Mouse (Mus musculus) T-helper 2 cell (primary cell): ENCODE results near the gene Gm49403.

ENCODE experiments used
- in situ Hi-C: fragments of 300-600 bp; cut with MboI, MseI; formaldehyde crosslinking; loops from one replicate; pipeline ENCODE4 v1.15.1; 2025; ENCODE audit warnings: high pct_unique_total_duplicates

Gene Gm49403

GRCm38 (mm10) chr19:8871267-8872186 lies 12.2 kb upstream of the Gm49403 start, which contains the start of gene Ubxn1:
Gene Ubxn1, plus strand, starts transcription at chr19:8871496.
- in situ Hi-C loops, result no loop called here

DNA sequence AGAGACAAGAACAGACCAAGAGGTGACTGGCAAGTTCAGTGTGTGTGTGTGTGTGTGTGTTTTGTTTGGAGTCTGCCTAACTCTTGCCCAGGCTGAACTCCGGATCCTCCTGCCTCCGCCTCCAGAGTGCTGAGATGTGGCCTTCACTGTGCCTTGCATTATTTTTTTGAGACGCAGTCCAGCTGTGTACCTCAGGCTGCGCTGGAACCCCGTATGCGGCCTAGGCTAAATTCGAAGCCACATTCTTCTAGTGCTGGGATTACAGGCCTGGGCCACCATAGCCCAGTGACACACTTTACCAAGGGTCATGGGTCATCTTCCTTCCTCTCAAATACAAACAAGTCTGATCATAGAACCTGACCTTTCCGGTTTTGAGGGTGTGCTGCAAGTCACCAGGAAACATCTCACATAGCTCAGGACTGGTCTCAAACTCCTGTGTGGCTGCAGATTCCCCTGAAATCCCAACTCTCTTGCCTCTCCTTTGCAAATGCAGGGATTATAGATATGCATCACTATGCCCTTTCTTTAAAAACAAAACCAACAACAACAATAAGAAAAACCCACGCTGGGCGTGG lies 11.4 kb upstream of the Gm49403 start:
- in situ Hi-C loops, result no loop called here

DNA sequence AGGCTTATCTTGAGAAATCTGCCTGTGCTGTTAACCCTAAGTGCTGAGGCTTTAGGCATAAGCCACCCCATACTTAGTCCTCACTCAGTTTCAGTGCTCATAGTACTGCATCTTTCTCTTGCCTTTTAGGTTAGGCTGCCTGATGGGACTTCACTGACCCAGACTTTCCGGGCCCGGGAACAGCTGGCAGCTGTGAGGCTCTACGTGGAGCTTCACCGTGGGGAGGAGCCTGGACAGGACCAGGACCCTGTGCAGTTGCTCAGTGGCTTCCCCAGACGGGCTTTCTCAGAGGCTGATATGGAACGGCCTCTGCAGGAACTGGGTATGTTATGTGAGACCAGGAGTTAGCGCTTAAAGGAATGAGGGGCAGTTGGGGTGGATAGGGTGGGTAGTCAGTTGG lies 8.7 kb upstream of the Gm49403 start:
- in situ Hi-C loops, result no loop called here

GRCm38 (mm10) chr19:8880311-8881033 lies 3.3 kb upstream of the Gm49403 start, which contains the start of gene Uqcc3:
Gene Uqcc3, minus strand, starts transcription at chr19:8880923.
- in situ Hi-C loops, result no loop called here

- in situ Hi-C loops, result no loop called here
These were observed 2.7 kb upstream of the Gm49403 start for GRCm38 (mm10) chr19:8881034-8881392.

DNA sequence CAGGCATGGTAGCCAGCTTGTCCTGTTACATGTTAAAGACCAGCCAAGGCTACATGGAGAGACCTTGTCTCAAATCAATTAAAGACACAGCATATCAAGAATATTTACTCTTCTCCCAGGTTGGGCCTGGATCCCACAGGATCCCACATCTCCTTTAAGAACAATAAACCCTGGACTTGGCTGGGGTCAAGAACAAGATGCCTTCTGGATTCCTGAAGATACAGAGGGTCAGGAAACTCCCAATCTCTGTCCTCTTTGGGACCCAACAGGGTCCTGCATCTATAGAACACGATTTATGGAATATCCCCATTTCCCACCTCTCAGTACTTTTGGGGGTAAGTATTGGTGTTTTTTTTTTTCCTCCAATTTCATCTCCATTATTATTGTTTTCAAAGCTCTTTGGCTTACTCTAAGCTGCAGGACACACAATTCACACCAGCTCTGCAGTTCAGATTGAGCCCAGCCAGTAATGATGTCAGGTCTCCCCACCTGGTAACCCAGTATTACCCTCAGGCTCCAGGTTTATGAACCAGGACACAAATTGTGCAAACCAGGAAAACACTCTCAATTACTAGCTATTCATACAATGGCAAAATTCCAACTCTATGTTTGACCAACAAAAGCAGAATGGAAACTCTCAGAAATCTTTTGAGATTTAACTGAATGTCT lies 3.3 kb downstream of the Gm49403 start:
- in situ Hi-C loops, result no loop called here

DNA sequence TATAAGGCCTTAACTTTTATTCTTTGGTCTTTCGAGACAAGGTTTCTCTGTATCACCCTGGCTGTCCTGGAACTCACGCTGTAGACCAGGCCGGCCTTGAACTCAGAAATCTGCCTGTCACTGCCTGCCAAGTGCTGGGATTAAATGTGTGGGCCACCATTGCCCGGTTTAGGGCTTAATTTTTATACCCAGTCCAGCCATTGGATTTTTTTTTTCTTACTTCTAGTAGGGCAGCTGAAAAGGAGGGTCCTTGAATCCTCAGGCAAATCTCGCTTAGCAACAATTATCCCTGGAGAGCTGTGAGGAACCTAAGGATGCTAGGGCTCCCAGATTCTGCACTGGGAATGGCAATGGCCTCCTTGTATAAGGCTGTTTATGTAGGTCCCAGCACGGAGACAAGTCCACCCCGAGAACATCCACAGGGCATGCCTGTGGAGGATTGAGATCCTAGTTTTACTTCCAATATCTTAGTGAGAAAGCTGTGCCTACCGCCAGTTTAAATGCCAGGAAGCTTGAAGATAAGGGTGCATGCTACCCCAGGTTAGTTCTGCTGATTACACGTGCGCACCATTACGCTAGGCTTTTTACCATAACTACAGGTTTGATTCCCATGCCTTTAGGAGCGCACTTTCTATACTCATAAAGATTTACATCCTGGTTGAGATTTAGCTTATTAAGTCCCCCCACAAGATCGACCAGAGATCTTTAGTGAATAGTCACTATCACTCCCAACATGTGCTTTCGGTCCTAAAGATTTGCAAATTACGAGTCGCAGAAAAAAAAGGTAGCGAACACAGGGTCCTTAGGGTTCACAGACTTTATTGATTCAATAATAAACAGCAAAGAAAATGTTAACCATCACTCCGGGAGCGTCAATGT lies 4.1 kb downstream of the Gm49403 start:
- in situ Hi-C loops, result no loop called here

- in situ Hi-C loops, result no loop called here
These were observed 5.0 kb downstream of the Gm49403 start, which contains the start of the genes 1810009A15Rik and Gm49416 for GRCm38 (mm10) chr19:8888511-8889385. Gene 1810009A15Rik, plus strand, starts transcription at chr19:8888853. Gene Gm49416, plus strand, starts transcription at chr19:8888926.

DNA sequence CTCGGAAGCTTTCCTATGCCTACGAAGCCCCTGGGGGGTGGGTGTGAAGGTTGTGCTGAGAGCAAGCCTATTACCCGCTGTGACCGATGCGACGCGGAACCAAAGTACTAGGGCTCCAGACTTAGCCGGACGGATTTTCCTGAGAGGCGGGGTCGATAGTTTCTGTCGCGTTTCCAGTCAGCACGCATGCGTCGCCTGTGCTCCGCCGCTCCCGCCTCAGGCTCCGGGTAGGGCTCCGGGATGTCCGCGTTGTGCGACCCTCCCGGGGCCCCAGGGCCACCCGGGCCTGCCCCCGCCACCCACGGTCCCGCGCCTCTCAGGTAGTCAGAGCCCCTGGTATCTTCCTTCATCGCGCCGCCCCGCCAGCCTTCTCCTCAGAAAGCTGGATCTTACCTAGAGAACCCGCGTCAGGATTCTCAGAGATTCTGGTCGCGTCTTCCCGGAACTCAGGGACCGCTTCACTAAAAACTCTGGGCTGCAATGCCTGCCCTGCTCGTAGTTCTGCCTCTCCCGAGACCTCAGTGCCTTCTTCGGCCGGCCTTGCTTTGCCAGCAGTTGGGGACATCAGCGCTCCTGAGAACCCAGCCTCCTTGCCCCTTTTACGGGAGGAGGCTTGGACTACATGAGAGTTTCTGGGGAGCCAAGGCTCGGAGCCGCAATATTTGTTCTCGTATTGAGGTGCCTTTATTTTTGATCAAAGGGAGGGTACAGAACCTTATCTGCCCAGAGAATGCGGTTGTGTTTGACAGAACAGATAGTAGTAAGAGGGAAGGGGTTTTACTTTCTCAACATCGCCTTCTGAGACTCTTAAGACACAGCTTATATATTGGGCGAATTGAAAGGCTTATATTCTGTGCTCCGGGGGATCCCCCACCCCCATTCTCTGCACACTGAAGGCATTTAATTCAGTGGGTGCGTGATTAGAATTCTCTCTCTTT lies 9.4 kb downstream of the Gm49403 start, which contains the start of gene Ints5:
Gene Ints5 (plus strand): TSS at position 177 of the 938 bp plus-strand sequence.
- in situ Hi-C loops, result no loop called here

- in situ Hi-C loops, result loop anchor here (5.0 kb wide), 1 partner anchor 47 kb away; the partner anchor contains the start of gene Mta2
These were observed 11.7 kb downstream of the Gm49403 start for GRCm38 (mm10) chr19:8895397-8895960.

DNA sequence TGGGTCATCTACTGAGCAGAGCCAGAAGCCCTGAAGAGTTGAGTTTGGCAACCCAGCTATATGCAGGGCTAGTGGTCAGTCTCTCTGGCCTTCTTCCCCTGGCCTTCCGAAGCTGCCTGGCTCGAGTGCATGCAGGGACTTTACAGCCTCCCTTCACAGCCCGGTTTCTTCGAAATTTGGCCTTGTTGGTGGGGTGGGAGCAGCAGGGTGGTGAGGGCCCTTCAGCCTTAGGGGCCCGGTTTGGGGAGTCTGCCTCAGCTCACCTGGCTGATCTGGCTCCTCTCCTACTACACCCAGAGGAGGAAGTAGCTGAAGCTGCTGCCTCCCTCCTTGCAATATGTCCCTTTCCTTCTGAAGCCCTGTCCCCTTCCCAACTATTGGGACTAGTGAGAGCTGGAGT lies 12.5 kb downstream of the Gm49403 start:
- in situ Hi-C loops, result loop anchor here (5.0 kb wide), 1 partner anchor 46 kb away; the partner anchor contains the start of gene Mta2

DNA sequence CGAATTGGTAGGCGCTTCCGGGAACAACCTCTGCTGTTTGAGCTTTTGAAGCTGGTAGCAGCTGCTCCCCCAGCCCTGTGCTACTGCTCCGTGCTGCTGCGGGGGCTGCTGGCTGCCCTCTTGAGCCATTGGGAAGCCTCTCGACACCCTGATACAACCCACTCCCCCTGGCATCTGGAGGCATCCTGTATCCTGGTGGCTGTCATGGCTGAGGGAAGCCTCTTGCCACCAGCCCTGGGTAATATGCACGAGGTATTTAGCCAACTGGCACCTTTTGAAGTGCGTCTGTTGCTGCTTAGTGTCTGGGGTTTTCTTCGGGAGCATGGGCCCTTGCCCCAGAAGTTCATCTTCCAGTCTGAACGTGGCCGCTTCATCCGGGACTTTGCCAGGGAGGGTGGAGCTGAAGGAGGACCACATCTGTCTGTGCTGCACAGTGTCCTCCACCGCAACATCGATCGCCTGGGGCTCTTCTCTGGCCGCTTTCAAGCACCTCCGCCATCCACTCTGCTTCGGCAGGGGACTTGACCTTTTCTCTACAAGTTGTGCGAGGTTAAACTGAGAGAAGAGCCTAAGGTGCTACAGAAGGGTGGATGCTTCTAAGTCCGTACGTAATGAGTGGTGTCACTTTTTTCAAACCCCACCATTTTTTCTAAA lies 13.6 kb downstream of the Gm49403 start:
- in situ Hi-C loops, result loop anchor here (5.0 kb wide), 1 partner anchor 45 kb away; the partner anchor contains the start of gene Mta2

- in situ Hi-C loops, result loop anchor here (5.0 kb wide), 1 partner anchor 44 kb away; the partner anchor contains the start of gene Mta2
These were observed 14.2 kb downstream of the Gm49403 start, which contains the start of gene Ganab for GRCm38 (mm10) chr19:8897865-8898495. Gene Ganab, plus strand, starts transcription at chr19:8898071.

- in situ Hi-C loops, result loop anchor here (5.0 kb wide), 1 partner anchor 44 kb away; the partner anchor contains the start of gene Mta2
These were observed 14.8 kb downstream of the Gm49403 start for GRCm38 (mm10) chr19:8898576-8898975.

- in situ Hi-C loops, result loop anchor here (5.0 kb wide), 1 partner anchor 43 kb away; the partner anchor contains the start of gene Mta2
These were observed 15.3 kb downstream of the Gm49403 start for GRCm38 (mm10) chr19:8899079-8899478.

GRCm38 (mm10) chr19:8903412-8903811 lies 19.7 kb downstream of the Gm49403 start:
- in situ Hi-C loops, result loop anchor here (10.0 kb wide), 1 partner anchor 79 kb away; the partner anchor contains the start of genes AC129217.1 and Hnrnpul2
